Mouse (Mus musculus): ENCODE measurements around the gene Gtdc1. TPM values are rescaled to one million over a fixed set of nuclear protein-coding genes. Genes with fewer than 3 reads are reported as not detected.

Gene Gtdc1
- 17.7 TPM for polyA plus RNA-seq (2017; shearing (Covaris generic))

GRCm38 (mm10) chr2:44927482-44927811 lies at the start of gene Gtdc1:
Gene Gtdc1 (minus strand): TSS chr2:44927657.

Other genes with a start within 250 kb of the Gtdc1 start
- 1.5 TPM for gene Zeb2, start 189.7 kb upstream of the Gtdc1 start, polyA plus RNA-seq (2017; shearing (Covaris generic))